Mouse (Mus musculus): ENCODE results near the gene Rhox13. TPM values are rescaled to one million over a fixed set of nuclear protein-coding genes. Genes with fewer than 3 reads are reported as not detected.

Gene Rhox13
- polyA plus RNA-seq, 1 experiment = not detected

GRCm38 (mm10) chrX:38166064-38166463 is 45.0 kb downstream of the Rhox13 start:
- H3K27ac ChIP-seq (ENCODE audit: control insufficient read depth, insufficient read depth, low read length) = no peak overlapping the region
- H3K4me1 ChIP-seq (replicated peaks; ENCODE audit: control insufficient read depth, insufficient read depth, low read length) = no peaks in the 10 kb centered on the region
- no peaks in the 10 kb centered on the region for H3K36me3 ChIP-seq (ENCODE audit: control insufficient read depth, insufficient read depth, low read length)
- no peak for TF ChIP-seq CTCF (IDR thresholded peaks at IDR 0.05; ENCODE audit: borderline replicate concordance, control insufficient read depth, extremely low read depth, insufficient read depth, low read length, poor library complexity)
- no peak for TF ChIP-seq POLR2A (IDR thresholded peaks at IDR 0.05; ENCODE audit: control insufficient read depth, extremely low read depth, insufficient read depth, low read length, poor library complexity)
- no peaks in the 10 kb centered on the region for H3K27me3 ChIP-seq (ENCODE audit: control insufficient read depth, insufficient read depth, low read length)
- H3K4me3 ChIP-seq (ENCODE audit: control insufficient read depth, insufficient read depth, low read length) = no peak overlapping the region
- no peak for DNase-seq
- WGBS = 83% methylated on average over 9 of the region's 9 CpGs

DNA sequence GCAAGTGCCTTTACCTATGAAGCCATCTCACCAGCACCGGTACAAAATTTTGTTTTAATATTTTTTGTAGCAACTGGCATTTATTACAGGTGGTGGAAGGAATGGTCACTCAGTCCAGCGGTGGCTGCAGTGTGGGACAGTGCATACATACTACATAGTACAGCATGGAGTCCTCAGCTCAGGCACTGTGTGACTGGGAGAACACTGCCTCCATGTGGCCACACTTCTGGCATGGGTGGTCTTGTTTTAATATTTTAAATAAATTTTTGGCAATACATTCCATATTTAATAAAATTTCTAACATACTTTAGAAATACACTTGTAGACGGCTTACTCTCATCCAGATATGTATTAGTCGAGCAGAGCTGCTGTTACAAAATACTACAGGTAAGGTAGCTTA is 45.6 kb downstream of the Rhox13 start:
- no peak overlapping the region for H3K27ac ChIP-seq (ENCODE audit: control insufficient read depth, insufficient read depth, low read length)
- TF ChIP-seq POLR2A (IDR thresholded peaks at IDR 0.05; ENCODE audit: control insufficient read depth, extremely low read depth, insufficient read depth, low read length, poor library complexity) (no peak), CTCF (IDR thresholded peaks at IDR 0.05; ENCODE audit: borderline replicate concordance, control insufficient read depth, extremely low read depth, insufficient read depth, low read length, poor library complexity) (no peak)
- no peak for DNase-seq
- WGBS = 81% methylated on average over 4 of the region's 4 CpGs
- H3K4me3 ChIP-seq (ENCODE audit: control insufficient read depth, insufficient read depth, low read length) = no peak overlapping the region
- H3K4me1 ChIP-seq (replicated peaks; ENCODE audit: control insufficient read depth, insufficient read depth, low read length) = no peaks in the 10 kb centered on the region
- H3K36me3 ChIP-seq (ENCODE audit: control insufficient read depth, insufficient read depth, low read length) = no peaks in the 10 kb centered on the region
- no peaks in the 10 kb centered on the region for H3K27me3 ChIP-seq (ENCODE audit: control insufficient read depth, insufficient read depth, low read length)

Other genes with a start within 250 kb of the Rhox13 start
- gene Rhox8, start 242.3 kb upstream of the Rhox13 start, polyA plus RNA-seq (2012; rRNA removed) = not detected in 2 replicates
- not detected in 2 replicates for gene Rhox7b, start 224.0 kb upstream of the Rhox13 start, polyA plus RNA-seq (2012; rRNA removed)
- not detected in 2 replicates for gene Rhox9, start 219.4 kb upstream of the Rhox13 start, polyA plus RNA-seq (2012; rRNA removed)
- gene Btg1-ps1, start 102.4 kb upstream of the Rhox13 start, polyA plus RNA-seq (2012; rRNA removed) = not detected in 2 replicates
- not detected in 2 replicates for gene Btg1-ps2, start 78.1 kb upstream of the Rhox13 start, polyA plus RNA-seq (2012; rRNA removed)
- gene Rhox10, start 54.7 kb upstream of the Rhox13 start, polyA plus RNA-seq (2012; rRNA removed) = not detected in 2 replicates
- gene Rhox11, start 36.1 kb upstream of the Rhox13 start, polyA plus RNA-seq (2012; rRNA removed) = not detected in 2 replicates
- 0.26 TPM in 1 of 2 replicates, not detected in the other for gene Rhox12, start 10.3 kb upstream of the Rhox13 start, polyA plus RNA-seq (2012; rRNA removed)
- 9.1 and 10.4 TPM in 2 replicates for gene Zbtb33, start 68.6 kb downstream of the Rhox13 start, polyA plus RNA-seq (2012; rRNA removed)
- gene Tmem255a, start 131.2 kb downstream of the Rhox13 start, polyA plus RNA-seq (2012; rRNA removed) = 1.1 and 1.3 TPM in 2 replicates
- gene Atp1b4, start 195.0 kb downstream of the Rhox13 start, polyA plus RNA-seq (2012; rRNA removed) = not detected in 2 replicates